Mouse (Mus musculus) forebrain, postnatal 0 days (tissue): ENCODE results near the gene Nfkb1. TPM values are rescaled to one million over a fixed set of nuclear protein-coding genes. Genes with fewer than 3 reads are reported as not detected.

ENCODE experiments used
- ATAC-seq: fragments of 200-750 bp; cut with Nextera tagmentation; 2 replicates; pipeline ENCODE4 v1.8.0; 2017; ENCODE audit warnings: mild to moderate bottlenecking, moderate library complexity
- DNase-seq: peaks from one replicate; pipeline ENCODE4 v3.0.0-alpha.2; 2015
- H3K27ac ChIP-seq: fragments of 300-500 bp; sonication (generic); 2 replicates; pipeline ENCODE4 v1.5.1; 2014; ENCODE audit warnings: low read depth, mild to moderate bottlenecking, antibody characterized with exemption, low read length, moderate library complexity, mixed read lengths
- H3K27me3 ChIP-seq: fragments of 300-500 bp; sonication (generic); 2 replicates; pipeline ENCODE4 v1.6.1; 2014; ENCODE audit warnings: mild to moderate bottlenecking, low read length, mixed read lengths; ENCODE audit not compliant: insufficient read depth
- H3K36me3 ChIP-seq: fragments of 300-500 bp; sonication (generic); 2 replicates; pipeline ENCODE4 v1.6.1; 2014; ENCODE audit warnings: mild to moderate bottlenecking, moderate library complexity; ENCODE audit not compliant: insufficient read depth
- H3K4me1 ChIP-seq: fragments of 300-500 bp; sonication (generic); 2 replicates; pipeline ENCODE4 v1.6.1; 2014; ENCODE audit warnings: antibody characterized with exemption; ENCODE audit not compliant: insufficient read depth
- H3K4me2 ChIP-seq: fragments of 300-500 bp; sonication (generic); 2 replicates; pipeline ENCODE4 v1.6.1; 2014; ENCODE audit warnings: low read depth, mild to moderate bottlenecking, moderate library complexity
- H3K4me3 ChIP-seq: fragments of 300-500 bp; sonication (generic); 2 replicates; pipeline ENCODE4 v1.5.1; 2014; ENCODE audit warnings: low read depth, low read length, mixed read lengths
- H3K9ac ChIP-seq: fragments of 300-500 bp; sonication (generic); 2 replicates; pipeline ENCODE4 v1.6.1; 2014; ENCODE audit warnings: mild to moderate bottlenecking
- H3K9me3 ChIP-seq: fragments of 300-500 bp; sonication (generic); 2 replicates; pipeline ENCODE4 v1.6.1; 2016; ENCODE audit warnings: low read length
- CTCF ChIP-seq: sonication (generic); IDR thresholded peaks from 2 replicates; pipeline ENCODE4 v1.5.1; 2016; ENCODE audit warnings: antibody characterized with exemption, control low read depth, low read depth
- WGBS: fragments of 180-500 bp; shearing (Covaris S2); extraction: QIAGEN DNeasy Blood & Tissue Kit; methylation state at CpG from one replicate; pipeline ENCODE4 v1.1.7; 2014; 5-methylcytosine and 5-hydroxymethylcytosine counted together
- polyA plus RNA-seq: library from polyadenylated mRNA; unstranded; fragments of >200 nt; fragmentation: Nextera tagmentation; extraction: Ambion mirVana; gene quantifications from 2 replicates; pipeline ENCODE4 v1.2.1, GENCODE M21; 2015
- total RNA-seq: library from RNA; depleted of rRNA; stranded (reverse); fragments of >200 nt; gene quantifications from 2 replicates; pipeline ENCODE4 v1.2.3, GENCODE M21; 2014

The Nfkb1 gene
- total and polyA plus RNA-seq, 2 experiments from 2014 or later: 4.4 to 22.5 TPM

DNA sequence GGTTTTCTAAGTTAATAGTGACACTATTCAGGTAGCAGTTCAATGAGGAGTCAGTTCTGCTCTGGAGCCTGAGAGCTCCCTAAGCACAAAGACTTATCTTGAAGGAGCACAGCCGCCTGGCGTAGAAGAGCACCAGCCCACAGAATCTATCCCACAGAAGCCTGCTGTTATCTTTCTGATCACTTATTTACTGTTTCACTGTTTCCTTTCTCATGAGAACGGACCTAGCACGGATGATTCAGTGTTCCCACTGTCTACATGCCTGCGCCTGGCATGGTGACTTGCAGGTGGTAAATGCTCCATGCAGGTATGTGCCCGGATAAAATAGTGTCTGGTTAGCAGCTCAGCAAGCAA lies 27.8 kb upstream of the Nfkb1 start:
- Histone ChIP-seq H3K9ac (no peak overlapping the region), H3K4me3 (no peak overlapping the region), H3K27ac (no peak overlapping the region), H3K4me1 (no peaks in the 10 kb centered on the region), H3K27me3 (no peaks in the 10 kb centered on the region), H3K9me3 (no peaks in the 10 kb centered on the region), H3K4me2 (no peak overlapping the region), H3K36me3 (no peaks in the 10 kb centered on the region)
- TF ChIP-seq CTCF: no peak
- 88% methylated on average over 6 of the region's 6 CpGs for WGBS
- DNase-seq (no peak), ATAC-seq (no peak)

GRCm38 (mm10) chr3:135718323-135719178 lies 27.2 kb upstream of the Nfkb1 start:
- DNase-seq (no peak), ATAC-seq (no peak)
- no peak for TF ChIP-seq CTCF
- no peak overlapping the region for H3K27ac ChIP-seq
- no peaks in the 10 kb centered on the region for H3K36me3 ChIP-seq
- no peak overlapping the region for H3K4me3 ChIP-seq
- WGBS: 75% methylated on average over 6 of the region's 6 CpGs
- no peaks in the 10 kb centered on the region for H3K9me3 ChIP-seq
- no peak overlapping the region for H3K4me2 ChIP-seq
- no peaks in the 10 kb centered on the region for H3K4me1 ChIP-seq
- H3K27me3 ChIP-seq: no peaks in the 10 kb centered on the region
- no peak overlapping the region for H3K9ac ChIP-seq

- Histone ChIP-seq H3K9ac (no peak overlapping the region), H3K4me1 (no peaks in the 10 kb centered on the region), H3K4me3 (no peak overlapping the region), H3K4me2 (no peak overlapping the region), H3K36me3 (no peaks in the 10 kb centered on the region), H3K9me3 (no peaks in the 10 kb centered on the region), H3K27ac (no peak overlapping the region), H3K27me3 (no peaks in the 10 kb centered on the region)
- DNase-seq (peak; percentile 52), ATAC-seq (peak; percentile 43; the same call in 1 of the 2 replicates)
- WGBS: 38% methylated on average over 4 of the region's 4 CpGs
- peak; percentile 59 for TF ChIP-seq CTCF
These were observed 21.9 kb upstream of the Nfkb1 start for GRCm38 (mm10) chr3:135713016-135713950.

DNA sequence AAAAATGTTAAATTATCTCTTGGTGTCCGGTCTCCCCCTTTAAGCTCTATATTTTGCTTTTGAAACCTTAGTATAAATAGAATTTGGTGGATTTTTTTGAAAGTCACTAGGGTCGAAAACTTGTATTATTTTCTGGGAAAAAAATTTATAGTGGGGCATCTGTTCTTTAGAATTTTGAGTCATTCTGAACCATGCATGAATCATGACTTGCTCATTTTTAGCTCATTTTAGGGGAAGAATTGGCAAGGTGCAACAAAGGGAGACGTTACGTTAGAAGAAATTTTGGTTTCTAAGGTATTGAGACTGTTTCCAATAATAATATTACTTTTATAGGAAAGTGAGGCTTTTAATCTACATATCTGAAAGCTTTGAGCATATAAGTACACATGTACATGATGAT lies 20.3 kb upstream of the Nfkb1 start:
- H3K9ac ChIP-seq: no peak overlapping the region
- no peaks in the 10 kb centered on the region for H3K4me1 ChIP-seq
- no peak overlapping the region for H3K4me2 ChIP-seq
- no peak overlapping the region for H3K27ac ChIP-seq
- ATAC-seq (no peak), DNase-seq (no peak)
- WGBS: 90% methylated on average over 4 of the region's 4 CpGs
- H3K36me3 ChIP-seq: no peaks in the 10 kb centered on the region
- TF ChIP-seq CTCF: no peak
- H3K4me3 ChIP-seq: no peak overlapping the region
- H3K27me3 ChIP-seq: no peaks in the 10 kb centered on the region
- H3K9me3 ChIP-seq: no peaks in the 10 kb centered on the region

GRCm38 (mm10) chr3:135711040-135711570 lies 19.8 kb upstream of the Nfkb1 start:
- H3K27me3 ChIP-seq: no peaks in the 10 kb centered on the region
- no peaks in the 10 kb centered on the region for H3K4me1 ChIP-seq
- no peak for DNase-seq
- H3K9ac ChIP-seq: no peak overlapping the region
- H3K27ac ChIP-seq: no peak overlapping the region
- ATAC-seq: no peak
- 94% methylated on average over 9 of the region's 9 CpGs for WGBS
- no peak for TF ChIP-seq CTCF
- H3K36me3 ChIP-seq: no peaks in the 10 kb centered on the region
- H3K4me3 ChIP-seq: no peak overlapping the region
- no peaks in the 10 kb centered on the region for H3K9me3 ChIP-seq
- H3K4me2 ChIP-seq: no peak overlapping the region

GRCm38 (mm10) chr3:135703307-135703706 lies 12.0 kb upstream of the Nfkb1 start:
- no peaks in the 10 kb centered on the region for H3K9me3 ChIP-seq
- H3K27ac ChIP-seq: no peak overlapping the region
- WGBS: 56% methylated on average over 2 of the region's 2 CpGs
- no peak for TF ChIP-seq CTCF
- H3K4me1 ChIP-seq: no peaks in the 10 kb centered on the region
- no peak overlapping the region for H3K9ac ChIP-seq
- no peak overlapping the region for H3K4me2 ChIP-seq
- no peaks in the 10 kb centered on the region for H3K27me3 ChIP-seq
- no peak for DNase-seq
- H3K4me3 ChIP-seq: no peak overlapping the region
- ATAC-seq: 0 out of 2 replicates have a peak, but pooled peaks have one; percentile 12
- H3K36me3 ChIP-seq: no peaks in the 10 kb centered on the region
